ENCODE assay signal across 26 mouse cellular contexts in the genomic region with DNA sequence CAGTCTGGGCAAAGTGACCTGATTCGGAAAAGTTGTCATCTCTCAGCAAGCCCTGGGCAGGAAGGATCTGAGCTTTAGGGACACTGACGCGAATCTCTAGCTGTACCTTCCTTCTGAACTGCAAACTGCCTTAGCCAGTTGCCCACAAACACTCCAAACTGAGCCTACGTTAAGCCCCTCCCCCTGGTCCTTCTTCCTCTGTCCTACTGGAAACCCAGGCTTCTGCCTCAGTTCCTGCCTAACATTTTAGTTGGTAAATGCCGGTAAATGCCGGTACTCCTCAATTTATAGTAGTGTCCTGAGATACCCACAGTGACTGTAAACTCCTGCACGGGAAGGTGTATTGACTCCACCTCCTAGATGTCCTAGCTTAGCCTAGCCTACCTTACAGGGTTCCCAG. TPM values are rescaled to one million over a fixed set of nuclear protein-coding genes. Genes with fewer than 3 reads are reported as not detected.
"Had no signal": no experiment of that assay in that cellular context is flagged by ENCODE, and none has a peak within 500 bp of the region (broad histone marks: within the 10 kb centered on the region; RNA-seq: fewer than 3 reads in every experiment).

No protein-coding gene starts in this region.

- H3K36me3 ChIP-seq: limb, embryonic 12.5 days; limb, embryonic 15.5 days; stomach, embryonic 15.5 days had no signal

- H3K9me3 ChIP-seq: limb, embryonic 12.5 days; limb, embryonic 15.5 days; midbrain, embryonic 10.5 days; midbrain, embryonic 13.5 days; neural tube, embryonic 13.5 days; stomach, embryonic 15.5 days had no signal

- ATAC-seq: liver, postnatal 0 days; lung, postnatal 0 days; midbrain, embryonic 13.5 days; midbrain, embryonic 16.5 days had no signal

- H3K27ac ChIP-seq: limb, embryonic 12.5 days; limb, embryonic 15.5 days; liver, embryonic 14.5 days; midbrain, embryonic 10.5 days; midbrain, embryonic 13.5 days; neural tube, embryonic 13.5 days; stomach, embryonic 15.5 days had no signal

- H3K4me2 ChIP-seq: limb, embryonic 12.5 days; limb, embryonic 15.5 days; liver, embryonic 11.5 days; lung, embryonic 14.5 days; midbrain, embryonic 13.5 days; neural tube, embryonic 13.5 days; stomach, embryonic 15.5 days had no signal

- H3K9ac ChIP-seq: limb, embryonic 12.5 days; limb, embryonic 15.5 days; liver, embryonic 14.5 days; liver, postnatal 0 days; lung, embryonic 14.5 days; midbrain, embryonic 13.5 days; neural tube, embryonic 13.5 days; stomach, embryonic 15.5 days had no signal

- DNase-seq: kidney, adult 9 months; kidney, postnatal 14 days; kidney, postnatal 4 days; left cerebral cortex, postnatal 4 days; liver, postnatal 0 days; lung, embryonic 14.5 days; lung, postnatal 36 days; retina, postnatal 1 day; right cerebral cortex, postnatal 25 days; spleen, adult 18-20 months; thymus, postnatal 25 days had no signal

- H3K4me1 ChIP-seq: limb, embryonic 15.5 days; stomach, embryonic 15.5 days had no signal

- H3K4me3 ChIP-seq: limb, embryonic 12.5 days; limb, embryonic 15.5 days; megakaryocyte, embryonic 14.5 days; midbrain, embryonic 10.5 days; midbrain, embryonic 13.5 days; myocyte; neural tube, embryonic 13.5 days; stomach, embryonic 15.5 days had no signal

RNA-seq across cellular contexts. Expression of gene Sarm1, which starts 13.9 kb away (rescaled TPM):
- total RNA-seq: monocyte, adult 5-6 weeks had no signal

RNA-seq across cellular contexts. Expression of gene Vtn, which starts 15.3 kb away (rescaled TPM):
- total RNA-seq: monocyte, adult 5-6 weeks; neutrophil, adult 5-6 weeks had no signal
- polyA plus RNA-seq: myocyte had no signal

RNA-seq across cellular contexts. Expression of gene Slc46a1, which starts 18.1 kb away (rescaled TPM):
- total RNA-seq: neutrophil, adult 5-6 weeks had no signal

RNA-seq across cellular contexts. Expression of gene Sebox, which starts 19.6 kb away (rescaled TPM):
- total RNA-seq: monocyte, adult 5-6 weeks; neutrophil, adult 5-6 weeks had no signal
- polyA plus RNA-seq: kidney, embryonic 16.5 days; limb, embryonic 12.5 days; lung, embryonic 14.5 days; lung, postnatal 0 days; midbrain, embryonic 10.5 days; midbrain, embryonic 13.5 days; myocyte; stomach, embryonic 15.5 days had no signal
